In the genomic region with DNA sequence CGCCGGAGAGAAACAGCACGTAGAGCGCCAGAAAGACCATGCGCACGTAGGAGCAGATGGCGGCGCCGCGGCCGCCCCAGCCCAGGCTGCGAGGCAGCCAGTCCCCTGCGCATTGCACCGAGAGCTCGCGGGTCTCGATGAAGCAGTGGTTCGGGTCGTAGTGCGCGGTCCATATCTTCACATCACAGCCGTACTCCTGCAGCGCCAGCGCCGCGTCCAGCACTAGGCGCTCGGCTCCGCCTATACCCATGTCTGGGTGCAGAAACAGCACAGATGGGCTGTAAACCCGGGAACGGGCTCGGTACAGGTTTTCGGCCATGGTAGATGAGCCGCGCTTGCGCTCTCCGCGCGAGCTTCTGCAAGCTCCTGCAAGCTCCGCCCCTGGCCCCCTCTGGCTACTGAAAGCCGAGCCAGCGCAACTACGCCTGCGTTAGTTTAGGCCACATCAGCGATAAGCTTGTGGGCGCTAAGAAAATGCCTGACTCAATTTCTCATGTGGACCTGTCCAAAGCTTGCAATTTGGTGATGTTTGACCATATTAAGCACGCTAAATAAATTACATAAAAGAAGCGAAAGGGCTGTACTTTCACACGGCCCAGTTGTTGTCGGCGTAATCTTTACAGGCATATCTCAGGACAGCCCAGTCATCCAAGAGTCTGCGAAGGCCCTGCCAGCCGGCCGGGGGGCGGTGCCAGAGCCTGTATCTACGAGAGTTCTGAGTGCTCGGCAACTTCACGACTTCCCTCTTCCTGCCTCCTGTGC, we compare ENCODE assay signal across 1 mouse cellular context.
TF ChIP-seq lines count a peak whose summit lies in the region.

Gene Alg2, minus strand, starts transcription at position 366 of the 762 bp plus-strand sequence.
Gene Sec61b, plus strand, starts transcription at position 691 of the 762 bp plus-strand sequence.

TF ChIP-seq in CH12.LX, 34 proteins besides CTCF, POLR2A, EP300 and RAD21 (continued from another document):
- peak; percentile 51; the same call in 1 of the 2 replicates for TF ChIP-seq MYC (IDR thresholded peaks at IDR 0.05; ENCODE audit: low read depth, low read length)
- no peak for TF ChIP-seq ETS1 (conservative IDR thresholded peaks at IDR 0.05; ENCODE audit: low read depth, low read length)
- no peak for TF ChIP-seq ZKSCAN1 (IDR thresholded peaks at IDR 0.05; ENCODE audit: borderline replicate concordance, low read depth, low read length)
- TF ChIP-seq CHD2 (IDR thresholded peaks at IDR 0.05; ENCODE audit: low read length) = no peak
- TF ChIP-seq SIN3A (IDR thresholded peaks at IDR 0.05; ENCODE audit: low read length) = peak; percentile 93
- TF ChIP-seq UBTF (IDR thresholded peaks at IDR 0.05; ENCODE audit: low read depth, low read length) = no peak; the same call in 1 of the 2 replicates
- TF ChIP-seq MAZ (IDR thresholded peaks at IDR 0.05; ENCODE audit: low read depth, low read length) = no peak
- peak; percentile 86 for TF ChIP-seq TBP (conservative IDR thresholded peaks at IDR 0.05; ENCODE audit: low read depth, low read length)
- peak; percentile 95; the same call in 1 of the 2 replicates for TF ChIP-seq POLR2AphosphoS2 (IDR thresholded peaks at IDR 0.05; ENCODE audit: low read depth, low read length)
- TF ChIP-seq USF2 (conservative IDR thresholded peaks at IDR 0.05; ENCODE audit: low read depth, low read length) = no peak
- TF ChIP-seq BHLHE40 (IDR thresholded peaks at IDR 0.05; ENCODE audit: low read depth, low read length) = no peak
- TF ChIP-seq MXI1 (IDR thresholded peaks at IDR 0.05; ENCODE audit: low read depth, low read length) = peak; percentile 84; the same call in 1 of the 2 replicates
- TF ChIP-seq NELFE (IDR thresholded peaks at IDR 0.05; ENCODE audit: low read depth, low read length) = peak; percentile 90
- TF ChIP-seq ZNF384 (IDR thresholded peaks at IDR 0.05; ENCODE audit: low read depth, low read length) = no peak
- TF ChIP-seq PAX5 (IDR thresholded peaks at IDR 0.05; ENCODE audit: low read length) = no peak
- peak; percentile 93 for TF ChIP-seq ZMIZ1 (IDR thresholded peaks at IDR 0.05; ENCODE audit: low read depth, low read length)
- no peak for TF ChIP-seq RCOR1 (conservative IDR thresholded peaks at IDR 0.05; ENCODE audit: low read depth, low read length)
- TF ChIP-seq MAX (IDR thresholded peaks at IDR 0.05; ENCODE audit: low read length) = peak; percentile 100
- TF ChIP-seq NRF1 (IDR thresholded peaks at IDR 0.05; ENCODE audit: low read depth, low read length) = peak; percentile 88
- no peak for TF ChIP-seq USF1 (IDR thresholded peaks at IDR 0.05; ENCODE audit: low read depth, low read length)
- TF ChIP-seq ELF1 (IDR thresholded peaks at IDR 0.05; ENCODE audit: low read depth, low read length) = peak; percentile 76
- peak; percentile 71 for TF ChIP-seq TCF12 (IDR thresholded peaks at IDR 0.05; ENCODE audit: low read depth, low read length)
- TF ChIP-seq CHD1 (IDR thresholded peaks at IDR 0.05; ENCODE audit: low read depth, low read length) = no peak
- TF ChIP-seq GABPA (IDR thresholded peaks at IDR 0.05; ENCODE audit: insufficient replicate concordance, low read depth, low read length) = no peak
- no peak for TF ChIP-seq E2F4 (IDR thresholded peaks at IDR 0.05; ENCODE audit: insufficient replicate concordance, low read depth, low read length)
- TF ChIP-seq MAFK (IDR thresholded peaks at IDR 0.05; ENCODE audit: insufficient replicate concordance, low read length) = peak; percentile 91
- peak; percentile 83 for TF ChIP-seq HCFC1 (IDR thresholded peaks at IDR 0.05; ENCODE audit: low read depth, low read length)
- TF ChIP-seq SMC3 (IDR thresholded peaks at IDR 0.05; ENCODE audit: low read depth, low read length) = no peak
